Mouse (Mus musculus) cerebellum, adult 9-11 months (tissue): ENCODE results near the gene Txndc15.

Source experiments
- DNase-seq: peaks from one replicate; pipeline ENCODE4 v3.0.0; 2022

The Txndc15 gene

DNA sequence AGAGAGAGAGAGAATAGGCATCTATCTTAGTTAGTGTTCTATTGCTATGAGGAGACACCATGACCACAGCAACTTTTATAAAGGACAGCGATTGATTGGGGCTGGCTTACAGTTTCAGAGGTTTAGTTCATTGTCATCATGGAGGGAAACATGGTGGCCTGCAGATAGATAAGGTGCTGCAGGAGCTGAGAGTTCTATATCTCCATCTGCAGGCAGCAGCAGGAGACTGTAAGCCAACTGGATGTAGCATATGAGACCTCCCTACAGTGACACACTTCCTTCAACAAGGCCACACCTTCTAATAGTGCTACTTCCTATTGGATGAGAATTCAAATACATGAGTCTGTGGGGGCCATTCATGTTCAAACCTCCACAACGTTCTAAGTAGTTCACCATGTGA lies 17.7 kb downstream of the Txndc15 start:
- no peak for DNase-seq

DNA sequence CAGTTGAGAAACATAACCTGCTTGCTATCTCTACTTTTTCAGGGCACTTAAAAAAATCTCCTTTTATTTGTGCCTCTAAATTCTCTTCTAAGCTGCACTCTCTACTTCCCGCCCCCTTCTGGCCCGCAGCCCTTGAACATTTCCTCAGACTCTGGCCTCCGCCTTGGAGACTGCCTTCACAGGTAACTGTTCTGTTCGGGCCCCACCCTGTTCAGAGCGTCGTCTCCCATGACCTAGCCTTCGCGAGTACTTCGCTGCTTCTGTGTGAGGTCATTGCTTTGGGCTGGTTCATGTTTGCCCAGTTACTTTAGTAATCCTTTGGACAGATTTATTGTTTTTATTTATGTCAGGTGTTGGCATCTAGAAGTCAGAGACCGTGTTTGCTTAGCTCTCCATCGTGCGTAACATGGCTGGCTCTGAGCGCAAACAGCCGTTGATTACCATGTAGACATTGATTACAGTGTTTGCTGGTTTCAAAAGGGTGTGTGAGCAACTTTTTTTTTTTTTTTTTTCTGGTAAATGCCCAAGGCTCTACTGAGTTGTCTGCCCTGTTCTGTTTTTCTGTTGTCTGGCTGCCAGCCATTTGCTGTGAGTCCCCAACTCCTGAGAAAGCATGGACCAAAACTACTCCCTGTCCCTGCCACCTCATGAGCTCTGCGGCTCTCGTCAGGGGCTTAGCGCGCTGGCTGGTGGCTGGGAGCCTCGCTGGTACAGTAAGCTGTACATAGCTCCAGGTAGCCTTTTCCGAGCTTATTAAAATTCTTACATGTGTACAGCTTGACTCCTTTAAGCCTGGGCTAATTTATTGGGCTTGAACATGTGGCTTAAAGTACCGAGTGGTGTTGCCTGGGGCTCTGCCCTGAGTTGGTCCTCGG lies 19.4 kb downstream of the Txndc15 start:
- no peak for DNase-seq

DNA sequence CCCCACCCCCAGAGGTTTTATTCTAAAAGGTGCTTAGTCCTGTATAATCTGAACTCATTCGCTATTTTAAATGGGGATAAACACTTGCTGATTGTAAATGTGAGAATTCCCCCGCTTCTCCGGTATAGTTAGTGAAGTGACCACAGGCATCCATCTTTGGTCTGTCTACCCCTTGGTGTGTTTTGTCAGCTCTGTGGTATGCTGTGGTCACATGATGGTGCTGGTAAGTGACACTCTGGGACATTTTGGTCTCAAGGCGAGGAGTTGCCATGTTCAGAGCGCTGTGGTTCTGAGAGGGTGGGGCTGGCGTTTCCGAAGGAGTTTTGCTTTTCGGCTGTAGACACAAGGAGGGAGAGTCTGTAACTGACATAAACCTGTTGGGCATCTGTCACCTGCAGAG lies 23.4 kb downstream of the Txndc15 start:
- no peak for DNase-seq

DNA sequence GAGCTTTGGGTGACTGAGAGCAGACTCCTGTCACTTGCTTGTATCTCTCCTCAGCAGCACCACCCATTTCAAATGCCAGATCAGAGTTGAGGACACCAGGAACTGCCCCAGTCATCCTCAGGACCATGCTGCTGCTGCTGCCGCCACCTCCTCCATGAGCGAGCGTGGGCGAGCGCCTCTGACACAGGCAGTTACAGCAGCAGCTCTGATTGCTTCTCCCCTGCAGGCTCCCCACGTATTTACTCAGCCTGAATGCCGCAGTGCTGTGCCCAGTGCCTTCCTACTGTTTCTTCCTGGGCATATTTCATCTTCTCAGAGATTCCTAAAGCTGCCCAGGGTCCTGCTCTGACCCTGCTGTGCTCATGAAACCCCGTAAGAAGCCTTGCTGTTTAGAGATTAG lies 27.9 kb downstream of the Txndc15 start:
- no peak for DNase-seq

DNA sequence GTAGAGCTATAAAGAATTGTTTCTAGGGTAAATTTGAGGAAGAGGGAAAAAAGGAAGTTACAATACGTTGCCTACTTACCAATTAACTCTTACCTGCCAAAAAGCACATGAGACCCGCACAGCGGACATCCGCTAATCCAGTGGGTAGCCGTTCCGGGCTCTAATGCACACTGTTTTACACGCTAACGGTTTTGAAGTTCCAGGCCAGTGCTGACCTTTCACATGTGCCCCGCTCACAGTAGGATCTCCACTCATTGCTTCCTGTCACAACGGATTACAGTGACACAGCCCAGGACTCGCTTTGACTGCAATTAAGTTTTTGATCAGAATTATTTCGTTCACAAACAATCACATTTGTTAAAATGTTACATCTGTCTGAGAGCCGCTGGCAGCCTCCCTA lies 39.9 kb downstream of the Txndc15 start:
- no peak for DNase-seq

DNA sequence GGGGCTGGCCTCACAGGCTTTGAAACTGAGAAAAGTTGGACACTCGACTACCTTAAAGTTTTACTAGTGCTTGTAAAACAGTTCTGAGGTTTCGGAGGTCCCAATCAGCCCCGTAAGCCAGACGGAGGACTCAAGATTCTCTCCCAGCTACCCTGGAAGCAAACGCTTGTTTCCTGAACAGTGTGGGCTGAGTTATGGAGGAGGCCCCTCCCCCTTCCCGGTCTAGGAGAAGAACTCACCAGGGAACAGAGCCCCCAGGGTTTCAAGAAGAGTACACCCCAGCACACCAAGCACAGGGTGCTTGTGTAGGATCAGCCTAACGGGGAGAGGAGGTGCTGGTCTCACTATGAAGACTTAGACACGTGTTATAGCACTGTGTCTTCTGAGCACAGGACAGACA lies 42.3 kb downstream of the Txndc15 start:
- no peak for DNase-seq

DNA sequence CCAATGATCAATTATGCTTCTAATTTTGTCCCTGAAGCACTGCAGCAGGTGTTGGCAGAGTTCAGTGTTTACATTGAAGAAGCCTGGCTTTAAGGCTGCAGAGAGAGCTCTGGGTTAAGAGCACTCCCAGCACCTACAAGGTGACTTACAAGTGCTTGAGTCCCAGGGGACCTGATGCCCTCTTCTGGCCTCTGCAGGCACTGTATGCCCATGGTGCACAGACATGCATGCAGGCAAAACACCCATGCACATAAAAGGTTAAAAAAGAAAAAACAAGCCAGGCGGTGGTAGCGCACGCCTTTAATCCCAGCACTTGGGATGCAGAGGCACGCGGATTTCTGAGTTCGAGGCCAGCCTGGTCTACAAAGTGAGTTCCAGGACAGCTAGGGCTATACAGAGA lies 43.2 kb downstream of the Txndc15 start:
- DNase-seq: no peak

DNA sequence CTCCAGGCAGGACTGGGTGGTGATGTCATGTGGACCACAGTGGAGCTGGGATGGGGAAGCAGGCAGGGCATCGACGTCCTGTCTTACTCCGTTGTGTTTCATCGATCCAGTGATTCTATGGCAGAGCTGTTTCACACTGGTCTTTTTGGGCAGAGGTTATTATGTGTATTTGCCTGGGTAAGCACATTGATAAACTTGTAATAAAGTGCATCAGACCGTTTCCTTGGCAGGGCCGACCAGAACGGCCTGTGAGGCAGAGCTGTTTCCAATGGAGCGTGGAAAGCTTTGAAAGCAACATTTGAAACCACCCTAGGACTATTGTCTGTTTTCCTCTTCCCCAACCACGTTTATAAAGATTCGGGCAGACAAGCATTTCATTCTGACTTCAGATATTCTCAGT lies 46.1 kb downstream of the Txndc15 start:
- no peak for DNase-seq

DNA sequence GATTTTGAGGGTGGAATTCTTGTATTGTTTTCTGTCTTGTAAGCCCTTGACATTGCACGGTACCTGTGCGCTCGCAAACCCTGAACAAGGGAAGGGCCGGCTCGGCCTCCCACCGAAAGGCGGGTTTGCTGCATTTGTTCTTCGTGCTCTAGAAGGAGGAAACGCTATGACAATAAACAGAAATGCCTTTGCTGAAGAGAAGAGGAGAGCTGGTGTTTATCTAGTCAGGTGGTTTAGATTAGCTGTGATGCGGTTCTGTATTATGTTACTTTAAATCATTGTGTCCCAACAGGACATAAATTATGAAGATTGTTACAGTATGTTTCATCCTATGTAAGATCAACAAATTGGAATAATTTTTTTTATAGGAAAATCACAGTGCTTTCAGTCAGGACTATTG lies 47.0 kb downstream of the Txndc15 start:
- no peak for DNase-seq

DNA sequence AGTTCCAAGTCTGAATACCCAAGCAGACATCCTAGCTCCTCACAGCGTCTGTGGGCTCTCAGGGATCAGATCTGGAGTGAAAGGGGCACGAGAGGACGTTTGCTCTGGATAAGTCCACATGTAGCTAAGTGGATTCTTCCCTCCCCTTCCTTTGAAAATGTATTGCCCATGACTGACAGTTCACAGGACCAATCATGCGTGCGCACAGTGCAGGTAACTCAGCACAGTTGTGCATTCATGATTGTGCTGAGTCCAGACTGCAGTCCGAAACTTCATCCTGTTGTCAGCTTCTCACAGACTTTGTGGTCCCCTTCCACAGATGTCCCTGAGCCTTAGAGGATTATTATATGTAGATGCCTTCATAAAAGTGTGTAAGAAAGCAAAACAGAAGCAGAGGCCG lies 59.9 kb downstream of the Txndc15 start:
- no peak for DNase-seq

DNA sequence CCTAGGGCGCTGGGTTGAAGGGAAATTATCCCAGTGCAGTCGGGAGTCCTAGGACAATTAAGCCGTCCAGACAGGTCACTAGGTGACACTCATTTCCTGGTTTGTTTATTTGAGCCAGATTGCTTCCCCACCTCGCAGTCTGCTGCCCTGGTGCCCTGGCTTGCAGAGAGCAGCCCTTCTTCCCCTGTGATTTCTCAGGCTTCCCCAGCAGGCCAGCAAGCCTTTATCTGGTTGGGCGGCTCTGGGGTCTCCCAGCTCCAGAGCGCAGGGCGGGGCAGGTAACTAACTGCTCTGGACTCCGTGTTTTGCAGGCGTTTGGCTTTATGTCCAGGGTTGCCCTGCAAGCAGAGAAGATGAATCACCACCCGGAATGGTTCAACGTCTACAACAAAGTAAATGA lies 60.6 kb downstream of the Txndc15 start:
- no peak for DNase-seq
